Mouse (Mus musculus): ENCODE data around the gene Hadhb. TPM values are rescaled to one million over a fixed set of nuclear protein-coding genes. Genes with fewer than 3 reads are reported as not detected.

The Hadhb gene
- polyA plus RNA-seq (2012; rRNA removed): 15.9 and 19.5 TPM in 2 replicates

DNA sequence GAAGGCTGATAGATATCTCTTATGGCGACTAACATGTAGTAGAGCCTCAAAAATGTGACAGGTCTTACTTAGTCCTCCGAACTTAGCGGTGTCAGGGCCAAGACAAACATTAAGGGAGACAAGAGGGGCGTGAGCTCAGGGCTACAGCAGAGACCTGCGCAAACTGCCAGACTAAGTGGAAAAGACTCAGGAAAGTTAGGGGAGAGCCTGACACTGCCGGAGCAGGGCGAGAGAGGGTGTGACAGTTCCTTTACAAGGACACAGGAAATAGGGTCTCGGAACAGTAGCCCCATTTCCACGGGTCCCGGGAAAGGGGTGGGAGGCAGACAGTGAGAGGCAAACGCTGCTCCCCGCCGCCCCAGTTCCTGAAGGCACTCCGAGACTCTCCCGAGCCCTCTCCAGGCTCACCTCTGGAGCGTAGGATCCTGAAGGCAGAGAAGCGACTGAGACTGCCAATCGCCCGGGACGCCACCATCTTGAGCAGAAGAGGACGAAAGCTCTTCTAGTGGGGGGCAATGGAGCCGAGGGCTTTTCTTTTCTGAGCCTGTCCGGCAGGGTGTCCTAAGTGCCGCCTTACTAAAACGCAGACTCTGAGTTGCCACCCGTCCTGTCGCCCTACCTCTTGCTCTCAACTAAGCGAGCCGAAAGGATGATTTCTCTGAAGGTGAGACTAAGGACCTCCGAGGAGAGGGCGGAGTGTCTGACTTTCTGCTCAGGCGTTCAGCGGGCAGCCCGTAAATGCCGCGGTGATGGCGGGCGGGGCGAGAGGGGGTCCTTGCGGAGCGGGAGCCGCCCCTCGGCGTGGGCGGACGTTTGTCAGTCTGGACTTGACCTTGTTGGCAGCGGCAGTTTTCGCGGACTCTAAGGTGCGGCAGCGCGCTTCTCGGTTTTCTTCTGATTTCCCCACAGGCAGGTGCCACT, at the start of gene Hadhb, which contains the start of gene Hadha:
TSS of gene Hadhb (plus strand) at position 775 of the 921 bp plus-strand sequence.
TSS of gene Hadha (minus strand) at position 689 of the 921 bp plus-strand sequence.

DNA sequence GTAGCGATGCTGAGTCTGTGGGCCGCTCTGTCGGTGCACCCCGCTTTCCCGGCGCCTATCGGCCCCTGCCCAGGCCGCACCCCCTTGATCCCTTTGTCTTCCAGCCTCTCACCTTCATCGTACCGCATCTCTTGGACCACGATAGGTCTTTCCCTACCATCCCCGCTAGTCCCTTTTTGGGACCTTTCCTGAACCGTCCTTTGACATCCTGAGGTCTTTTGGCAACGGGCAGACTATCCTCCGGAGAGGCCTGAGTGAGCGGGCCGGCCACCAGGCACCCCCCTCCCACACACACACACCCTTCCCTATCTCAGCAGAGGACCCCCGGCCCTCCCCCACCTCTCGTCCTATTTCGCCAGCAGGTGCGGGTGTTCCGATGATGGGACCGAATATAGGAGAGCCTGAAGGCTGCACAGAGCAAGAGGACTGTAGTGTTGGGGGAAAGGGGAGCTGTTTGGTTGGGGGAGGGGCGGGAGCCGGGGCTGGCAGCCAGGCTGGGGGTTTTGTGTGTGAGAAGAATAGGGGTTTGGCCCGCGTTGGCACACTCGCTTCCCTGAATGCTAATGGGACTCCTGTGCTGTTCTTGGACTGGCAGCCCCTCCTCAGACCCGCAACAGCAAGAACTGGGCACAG, 49.3 kb upstream of the Hadhb start, which contains the start of gene 3110082J24Rik:
TSS of gene 3110082J24Rik (minus strand) at position 419 of the 633 bp plus-strand sequence.

DNA sequence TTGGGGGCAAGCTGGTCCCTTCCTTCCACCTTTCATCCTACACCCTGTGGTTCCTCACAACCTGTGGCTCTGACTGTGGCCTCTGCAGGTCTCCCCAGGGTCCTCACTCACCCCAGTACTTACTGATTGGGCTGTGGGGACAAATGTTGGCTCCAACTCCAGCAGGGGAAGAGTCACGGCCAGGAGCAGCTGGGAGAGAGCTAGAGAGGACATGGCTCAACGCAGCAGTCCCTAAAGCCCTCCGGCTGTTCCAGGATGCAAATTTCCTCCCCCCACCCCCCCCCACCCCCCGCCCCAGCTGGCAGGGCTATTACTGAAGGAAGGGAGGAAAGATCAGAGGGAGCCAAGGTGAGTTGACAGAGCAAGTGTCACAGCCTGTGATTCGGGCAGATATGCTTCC, 50.4 kb downstream of the Hadhb start, which contains the start of gene Adgrf3:
TSS of gene Adgrf3 (minus strand) at position 230 of the 400 bp plus-strand sequence.

DNA sequence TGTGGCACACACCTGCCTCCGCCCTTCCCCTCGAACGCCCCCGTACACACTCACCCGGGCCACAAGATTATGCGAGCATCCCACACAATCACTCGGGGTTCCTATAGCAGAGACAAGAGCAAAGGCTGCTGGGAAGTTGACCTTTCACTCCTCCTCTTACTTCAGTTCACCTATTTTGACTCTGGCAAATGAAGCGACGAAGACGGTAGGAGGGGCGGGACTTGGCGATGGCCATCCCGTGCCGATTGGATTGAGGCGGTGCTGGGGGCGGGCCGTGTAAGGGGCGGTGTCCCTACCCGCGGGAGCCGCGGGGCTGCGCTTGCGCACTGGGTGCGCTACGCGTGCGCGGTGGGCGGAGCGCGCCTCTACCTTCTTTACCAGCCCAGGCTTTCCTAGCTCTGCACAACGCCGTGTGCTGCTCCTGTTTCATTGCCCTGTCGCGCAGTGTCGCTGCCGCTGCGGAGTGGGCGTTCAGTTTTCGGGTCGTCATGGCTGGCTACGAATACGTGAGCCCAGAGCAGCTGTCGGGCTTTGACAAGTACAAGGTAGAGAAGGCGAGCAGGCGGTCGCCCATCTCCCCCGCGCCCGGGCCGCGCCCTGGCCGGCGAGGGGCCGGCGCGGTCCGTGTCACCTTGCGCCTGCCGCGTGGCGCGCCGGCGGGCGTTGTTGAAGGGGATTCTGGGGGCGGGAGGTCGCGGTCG, 77.4 kb downstream of the Hadhb start, which contains the start of gene Selenoi:
TSS of gene Selenoi (plus strand) at position 311 of the 701 bp plus-strand sequence.

Other genes with a start within 250 kb of the Hadhb start
- gene Il6, start 142.1 kb upstream of the Hadhb start, polyA plus RNA-seq (2012; rRNA removed): not detected in 2 replicates
- 22.2 and 24.0 TPM in 2 replicates for gene Tyms, start 81.6 kb upstream of the Hadhb start, polyA plus RNA-seq (2012; rRNA removed)
- gene Garem2, start 50.1 kb upstream of the Hadhb start, polyA plus RNA-seq (2012; rRNA removed): 0.01 and 0.02 TPM in 2 replicates
- not detected in 2 replicates for gene 3110082J24Rik, start 49.2 kb upstream of the Hadhb start, polyA plus RNA-seq (2012; rRNA removed)
- gene Hadha, start 86 bp upstream of the Hadhb start, polyA plus RNA-seq (2012; rRNA removed): 24.7 and 31.6 TPM in 2 replicates
- gene Adgrf3, start 50.5 kb downstream of the Hadhb start, polyA plus RNA-seq (2012; rRNA removed): 0.11 TPM in 2 replicates
- gene Selenoi, start 77.3 kb downstream of the Hadhb start, polyA plus RNA-seq (2012; rRNA removed): 18.8 and 35.4 TPM in 2 replicates
- gene Drc1, start 126.1 kb downstream of the Hadhb start, polyA plus RNA-seq (2012; rRNA removed): 0.04 and 0.34 TPM in 2 replicates

Data from stomach, adult 2 months (tissue).